Mouse (Mus musculus): Measurements from ENCODE around the gene Mettl7b.

DNA sequence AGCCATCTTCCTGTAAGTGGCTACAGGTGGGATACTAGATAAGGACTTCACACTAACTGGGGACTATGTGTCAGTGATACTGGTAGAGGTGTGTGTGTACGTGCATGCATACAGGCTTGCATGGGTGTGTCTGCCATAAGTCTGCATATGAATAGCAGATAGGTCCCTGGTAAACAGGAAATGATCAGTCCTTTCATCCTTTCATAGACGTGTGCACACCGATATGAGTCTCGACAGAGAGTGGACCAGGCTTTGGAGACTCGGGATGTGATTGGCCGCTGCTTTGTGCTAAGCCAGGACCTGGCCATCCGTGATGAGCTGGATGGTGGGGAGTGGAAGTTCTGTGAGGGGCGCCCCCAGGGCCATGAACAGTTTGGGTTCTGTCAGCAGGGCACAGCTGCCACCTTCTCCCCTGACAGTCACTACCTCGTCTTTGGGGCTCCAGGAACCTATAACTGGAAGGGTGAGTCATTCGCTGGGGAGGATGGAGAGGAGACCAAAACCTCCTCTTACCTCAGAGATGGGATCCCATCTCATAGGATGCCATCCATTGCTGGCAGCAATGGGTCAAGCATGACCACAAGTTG, 20.2 kb downstream of the Mettl7b start:
- no peak for TF ChIP-seq CTCF (IDR thresholded peaks at IDR 0.05; ENCODE audit: borderline replicate concordance, insufficient read depth, low read depth, low read length)
- no peak for TF ChIP-seq POLR2A (IDR thresholded peaks at IDR 0.05; ENCODE audit: borderline replicate concordance, insufficient read depth, low read length)

Data from cerebellum, adult 2 months (tissue).